Mouse (Mus musculus): ENCODE measurements around the gene Zfhx3. TPM values are rescaled to one million over a fixed set of nuclear protein-coding genes. Genes with fewer than 3 reads are reported as not detected.
A peak's percentile ranks its signal among the peaks of the same experiment; 100 is the strongest.

Zfhx3 gene
- polyA plus RNA-seq, 1 experiment from 2014 or later = 65.9 TPM

- Histone ChIP-seq H3K4me1 (replicated peaks) (peaks cover 63% of the 10 kb centered on the region), H3K9ac (replicated peaks) (0 out of 2 replicates have a peak overlapping the region, but pooled peaks have one; percentile 36), H3K4me2 (replicated peaks) (0 out of 2 replicates have a peak overlapping the region, but pooled peaks have one; percentile 13), H3K27me3 (0 out of 2 replicates have a peak, but pooled peaks cover 4% of the 10 kb centered on the region), H3K27ac (peak overlapping the region; percentile 79), H3K4me3 (replicated peaks) (no peak overlapping the region), H3K9me3 (no peaks in the 10 kb centered on the region), H3K36me3 (peaks cover 6% of the 10 kb centered on the region)
- WGBS = 23% methylated on average over 4 of the region's 4 CpGs
- no peak for ATAC-seq
These were observed 946.5 kb downstream of the Zfhx3 start for GRCm38 (mm10) chr8:108888924-108889323.

GRCm38 (mm10) chr8:108889406-108889805 is 947.0 kb downstream of the Zfhx3 start:
- H3K27ac ChIP-seq = peak overlapping the region; percentile 30; the same call in 1 of the 2 replicates
- peaks cover 62% of the 10 kb centered on the region for H3K4me1 ChIP-seq (replicated peaks)
- peaks cover 6% of the 10 kb centered on the region for H3K36me3 ChIP-seq
- H3K9me3 ChIP-seq = no peaks in the 10 kb centered on the region
- no peak for ATAC-seq
- no peak overlapping the region for H3K4me2 ChIP-seq (replicated peaks)
- H3K4me3 ChIP-seq (replicated peaks) = no peak overlapping the region
- WGBS = 14% methylated on average over 5 of the region's 5 CpGs
- H3K9ac ChIP-seq (replicated peaks) = peak overlapping the region; percentile 26
- H3K27me3 ChIP-seq = 0 out of 2 replicates have a peak, but pooled peaks cover 4% of the 10 kb centered on the region

GRCm38 (mm10) chr8:108894287-108894686 is 951.8 kb downstream of the Zfhx3 start:
- H3K27me3 ChIP-seq = 0 out of 2 replicates have a peak, but pooled peaks cover 7% of the 10 kb centered on the region
- H3K4me2 ChIP-seq (replicated peaks) = no peak overlapping the region
- H3K9ac ChIP-seq (replicated peaks) = no peak overlapping the region
- no peak overlapping the region for H3K4me3 ChIP-seq (replicated peaks)
- peaks cover 54% of the 10 kb centered on the region for H3K4me1 ChIP-seq (replicated peaks)
- peaks cover 6% of the 10 kb centered on the region for H3K36me3 ChIP-seq
- 75% methylated on average over 10 of the region's 10 CpGs for WGBS
- no peaks in the 10 kb centered on the region for H3K9me3 ChIP-seq
- ATAC-seq = no peak
- no peak overlapping the region for H3K27ac ChIP-seq

GRCm38 (mm10) chr8:108896468-108897346 is 954.3 kb downstream of the Zfhx3 start:
- Histone ChIP-seq H3K36me3 (peaks cover 6% of the 10 kb centered on the region), H3K4me1 (replicated peaks) (peaks cover 64% of the 10 kb centered on the region), H3K27me3 (0 out of 2 replicates have a peak, but pooled peaks cover 7% of the 10 kb centered on the region), H3K4me2 (replicated peaks) (peak overlapping the region; percentile 7; the same call in 1 of the 2 replicates), H3K4me3 (replicated peaks) (no peak overlapping the region), H3K9me3 (no peaks in the 10 kb centered on the region), H3K27ac (peak overlapping the region; percentile 66), H3K9ac (replicated peaks) (peak overlapping the region; percentile 25; the same call in 1 of the 2 replicates)
- ATAC-seq = peak; percentile 29
- WGBS = 31% methylated on average over 18 of the region's 18 CpGs

- Histone ChIP-seq H3K27ac (no peak overlapping the region), H3K27me3 (0 out of 2 replicates have a peak, but pooled peaks cover 7% of the 10 kb centered on the region), H3K4me2 (replicated peaks) (no peak overlapping the region), H3K4me1 (replicated peaks) (peaks cover 71% of the 10 kb centered on the region), H3K4me3 (replicated peaks) (no peak overlapping the region), H3K9me3 (no peaks in the 10 kb centered on the region), H3K36me3 (peaks cover 6% of the 10 kb centered on the region), H3K9ac (replicated peaks) (no peak overlapping the region; the same call in 1 of the 2 replicates)
- ATAC-seq = no peak
- 51% methylated on average over 7 of the region's 7 CpGs for WGBS
These were observed 955.1 kb downstream of the Zfhx3 start for GRCm38 (mm10) chr8:108897347-108898100.

- WGBS = 63% methylated on average over 14 of the region's 14 CpGs
- peaks cover 89% of the 10 kb centered on the region for H3K4me1 ChIP-seq (replicated peaks)
- no peak overlapping the region for H3K4me2 ChIP-seq (replicated peaks)
- H3K4me3 ChIP-seq (replicated peaks) = no peak overlapping the region
- H3K9me3 ChIP-seq = no peaks in the 10 kb centered on the region
- ATAC-seq = 0 out of 2 replicates have a peak, but pooled peaks have one; percentile 10
- H3K27me3 ChIP-seq = 0 out of 2 replicates have a peak, but pooled peaks cover 10% of the 10 kb centered on the region
- H3K9ac ChIP-seq (replicated peaks) = no peak overlapping the region
- H3K36me3 ChIP-seq = no peaks in the 10 kb centered on the region
- H3K27ac ChIP-seq = 0 out of 2 replicates have a peak overlapping the region, but pooled peaks have one; percentile 74
These were observed 956.9 kb downstream of the Zfhx3 start for GRCm38 (mm10) chr8:108899251-108899771.

- Histone ChIP-seq H3K9me3 (no peaks in the 10 kb centered on the region), H3K27me3 (0 out of 2 replicates have a peak, but pooled peaks cover 10% of the 10 kb centered on the region), H3K4me2 (replicated peaks) (0 out of 2 replicates have a peak overlapping the region, but pooled peaks have one; percentile 14), H3K4me3 (replicated peaks) (no peak overlapping the region), H3K27ac (peak overlapping the region; percentile 74), H3K9ac (replicated peaks) (peak overlapping the region; percentile 36; the same call in 1 of the 2 replicates), H3K4me1 (replicated peaks) (peaks cover 93% of the 10 kb centered on the region), H3K36me3 (no peaks in the 10 kb centered on the region)
- ATAC-seq = no peak
- WGBS = 11% methylated on average over 10 of the region's 10 CpGs
These were observed 958.1 kb downstream of the Zfhx3 start for GRCm38 (mm10) chr8:108900541-108900940.

- H3K27ac ChIP-seq = peak overlapping the region; percentile 74
- no peaks in the 10 kb centered on the region for H3K36me3 ChIP-seq
- no peak overlapping the region; the same call in 1 of the 2 replicates for H3K4me2 ChIP-seq (replicated peaks)
These were observed 958.8 kb downstream of the Zfhx3 start for GRCm38 (mm10) chr8:108901208-108901607.

GRCm38 (mm10) chr8:108903550-108903949 is 961.1 kb downstream of the Zfhx3 start:
- Histone ChIP-seq H3K9ac (replicated peaks) (peak overlapping the region; percentile 50; the same call in 1 of the 2 replicates), H3K27me3 (0 out of 2 replicates have a peak, but pooled peaks cover 10% of the 10 kb centered on the region), H3K9me3 (no peaks in the 10 kb centered on the region), H3K27ac (peak overlapping the region; percentile 92), H3K36me3 (no peaks in the 10 kb centered on the region), H3K4me1 (replicated peaks) (peaks cover 95% of the 10 kb centered on the region), H3K4me3 (replicated peaks) (no peak overlapping the region), H3K4me2 (replicated peaks) (no peak overlapping the region)
- 49% methylated on average over 15 of the region's 15 CpGs for WGBS
- no peak for ATAC-seq

More at GRCm38 (mm10) chr8:108901208-108901607, 958.8 kb downstream of the Zfhx3 start:
- no peak overlapping the region for H3K4me3 ChIP-seq (replicated peaks)
- peaks cover 93% of the 10 kb centered on the region for H3K4me1 ChIP-seq (replicated peaks)
- no peaks in the 10 kb centered on the region for H3K9me3 ChIP-seq
- 58% methylated on average over 14 of the region's 14 CpGs for WGBS
- 0 out of 2 replicates have a peak, but pooled peaks cover 10% of the 10 kb centered on the region for H3K27me3 ChIP-seq
- no peak overlapping the region for H3K9ac ChIP-seq (replicated peaks)
- ATAC-seq = no peak

GRCm38 (mm10) chr8:108904288-108904971 is 962.0 kb downstream of the Zfhx3 start:
- peak overlapping the region; percentile 44; the same call in 1 of the 2 replicates for H3K9ac ChIP-seq (replicated peaks)
- no peak overlapping the region for H3K4me3 ChIP-seq (replicated peaks)
- no peak for ATAC-seq
- H3K4me1 ChIP-seq (replicated peaks) = peaks cover 98% of the 10 kb centered on the region
- no peaks in the 10 kb centered on the region for H3K36me3 ChIP-seq
- peak overlapping the region; percentile 92 for H3K27ac ChIP-seq
- no peak overlapping the region for H3K4me2 ChIP-seq (replicated peaks)
- H3K9me3 ChIP-seq = no peaks in the 10 kb centered on the region
- 0 out of 2 replicates have a peak, but pooled peaks cover 3% of the 10 kb centered on the region for H3K27me3 ChIP-seq
- WGBS = 72% methylated on average over 11 of the region's 11 CpGs

GRCm38 (mm10) chr8:108908066-108908465 is 965.6 kb downstream of the Zfhx3 start:
- 48% methylated on average over 9 of the region's 9 CpGs for WGBS
- Histone ChIP-seq H3K9ac (replicated peaks) (peak overlapping the region; percentile 46), H3K9me3 (no peaks in the 10 kb centered on the region), H3K27me3 (no peaks in the 10 kb centered on the region), H3K36me3 (no peaks in the 10 kb centered on the region), H3K4me2 (replicated peaks) (peak overlapping the region; percentile 37), H3K27ac (peak overlapping the region; percentile 92), H3K4me1 (replicated peaks) (peaks cover 80% of the 10 kb centered on the region), H3K4me3 (replicated peaks) (no peak overlapping the region)
- peak; percentile 54; the same call in 1 of the 2 replicates for ATAC-seq
